Mouse (Mus musculus) T-helper 1 cell (primary cell): ENCODE measurements around the gene Blvra.
"Not testable (repeated sequence)": the region's sequence is repeated elsewhere in the genome, so short reads cannot be mapped to it uniquely, and the experiment has no call there.

Experiments used
- in situ Hi-C: fragments of 300-600 bp; cut with MboI, MseI; formaldehyde crosslinking; loops from one replicate; pipeline ENCODE4 v1.15.1; 2025; ENCODE audit warnings: high pct_unique_total_duplicates

The Blvra gene

GRCm38 (mm10) chr2:127070435-127070841 is at the start of gene Blvra:
Gene Blvra (plus strand): TSS chr2:127070665.
- in situ Hi-C loops, result loop anchor here (5.0 kb wide), 1 partner anchor 62 kb away; the partner anchor contains the start of gene Ncaph

DNA sequence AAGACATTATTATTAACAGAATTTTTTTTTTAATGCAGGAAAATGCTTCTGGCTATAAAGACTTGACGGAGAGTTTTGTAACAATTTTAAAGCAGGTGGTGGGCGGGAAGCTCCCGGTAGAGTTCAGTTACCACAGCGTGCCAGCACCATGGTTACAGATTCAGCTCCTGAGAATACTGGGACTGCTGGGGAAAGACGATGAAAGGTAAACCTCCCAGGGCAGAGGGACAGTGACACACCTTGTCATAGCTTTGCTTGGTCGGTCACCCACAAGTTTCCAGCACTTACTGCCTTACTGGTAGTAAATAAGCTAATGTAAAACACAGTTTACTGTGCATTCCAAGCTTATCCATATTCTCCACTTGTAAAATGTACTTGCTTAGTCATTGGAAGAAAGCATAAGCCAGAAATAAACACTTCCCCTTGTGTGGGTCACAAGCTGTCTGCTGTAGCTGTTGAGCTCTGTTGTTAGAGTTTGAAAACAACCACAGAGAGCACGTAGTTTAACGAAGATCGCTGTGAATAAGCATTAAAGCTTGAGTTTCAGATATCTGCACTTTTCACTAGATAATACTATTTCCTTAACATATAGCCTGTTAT is 35.4 kb upstream of the Blvra start:
- in situ Hi-C loops, result no loop called here

DNA sequence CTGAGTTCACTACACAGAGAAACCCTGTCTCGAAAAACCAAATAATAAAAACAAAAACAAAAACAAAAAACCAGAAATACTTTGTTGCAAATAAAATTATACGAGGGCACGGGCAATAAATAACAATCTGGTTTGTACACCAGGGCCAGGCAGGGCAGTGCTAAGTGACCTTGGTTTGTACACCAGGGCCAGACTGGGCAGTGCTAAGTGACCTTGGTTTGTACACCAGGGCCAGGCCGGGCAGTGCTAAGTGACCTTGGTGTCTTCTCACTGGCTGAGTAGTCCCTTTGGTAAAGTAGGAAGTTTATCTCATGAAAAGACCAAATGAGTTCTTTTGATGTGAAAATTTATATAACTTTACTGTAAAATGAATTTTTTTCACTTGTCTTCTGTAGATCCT is 33.2 kb upstream of the Blvra start:
- in situ Hi-C loops, result no loop called here

- in situ Hi-C loops, result no loop called here
Observed at GRCm38 (mm10) chr2:127061471-127061870, 9.0 kb upstream of the Blvra start.

DNA sequence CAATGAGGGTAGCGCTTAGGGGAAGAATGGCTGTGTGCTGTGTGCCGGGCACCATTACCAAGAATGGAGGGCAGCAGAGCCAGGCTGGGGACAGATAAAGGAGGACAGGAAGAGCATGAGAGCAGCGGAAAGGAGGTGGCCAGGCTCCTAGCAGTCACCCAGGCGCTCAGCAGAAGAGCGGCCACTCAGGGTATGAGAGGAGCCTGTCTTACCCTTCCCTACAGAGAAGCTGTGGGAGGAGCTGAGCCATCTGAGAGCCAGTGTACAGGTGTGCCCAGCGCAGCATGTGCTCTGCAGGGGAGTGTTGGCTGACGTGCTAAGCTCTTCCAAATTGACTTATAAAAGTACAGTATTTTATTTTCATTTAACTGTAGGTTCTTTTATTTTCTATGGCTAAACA is 1.7 kb upstream of the Blvra start:
- in situ Hi-C loops, result no loop called here

DNA sequence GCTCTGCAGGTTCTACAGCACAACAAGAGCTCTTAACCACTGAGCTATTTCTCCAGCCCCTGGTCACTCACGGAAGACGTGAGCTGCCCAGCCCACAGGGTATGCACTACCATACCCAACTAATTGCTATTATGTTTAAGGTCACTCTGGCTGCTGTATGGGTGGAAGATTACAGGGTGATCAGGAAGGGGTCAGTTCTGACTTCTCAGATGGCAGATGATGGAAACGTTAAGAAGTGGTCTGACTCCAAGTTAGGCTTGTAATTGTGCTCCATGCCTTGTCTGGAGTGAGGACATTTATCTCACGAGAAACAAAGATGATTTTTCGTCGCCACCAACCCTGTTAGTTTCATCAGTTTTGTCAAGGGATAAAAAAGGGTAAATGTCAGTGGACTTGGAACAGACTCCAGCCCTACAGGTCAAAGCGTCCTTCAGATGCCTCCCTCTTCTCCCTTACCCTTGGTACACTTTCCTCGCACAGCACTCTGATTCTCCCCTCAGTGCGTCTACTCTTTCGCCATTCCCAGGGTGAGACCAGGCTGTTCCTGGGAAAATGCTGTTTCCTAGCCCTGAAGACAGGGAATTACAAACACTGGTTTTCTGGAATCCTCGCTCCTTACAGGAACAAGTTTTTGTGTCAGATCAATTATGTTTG is 557 bp upstream of the Blvra start:
- in situ Hi-C loops, result loop anchor here (5.0 kb wide), 1 partner anchor 62 kb away; the partner anchor contains the start of gene Ncaph

DNA sequence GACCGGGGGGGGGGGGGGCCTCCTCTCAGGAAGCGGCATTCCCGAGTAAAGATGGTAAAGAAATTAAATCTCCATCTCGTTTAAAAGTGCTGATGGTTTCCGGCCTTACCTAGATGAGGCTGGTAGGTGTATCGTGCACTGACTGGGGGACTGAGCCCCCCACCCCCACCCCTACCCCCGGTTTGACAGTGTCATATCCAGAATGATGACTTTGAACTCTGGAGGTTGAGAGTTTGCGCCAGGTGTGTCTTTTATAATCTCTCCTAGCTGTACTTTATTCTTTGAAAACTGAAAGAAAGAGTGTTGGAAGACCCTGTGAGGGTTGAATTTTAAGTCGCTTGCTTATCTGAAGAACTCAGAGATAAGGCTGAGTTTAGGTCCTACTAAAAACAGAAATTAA is 414 bp downstream of the Blvra start:
- in situ Hi-C loops, result loop anchor here (5.0 kb wide), 1 partner anchor 61 kb away; the partner anchor contains the start of gene Ncaph

- in situ Hi-C loops, result loop anchor here (5.0 kb wide), 1 partner anchor 58 kb away; the partner anchor contains the start of gene Ncaph
Observed at GRCm38 (mm10) chr2:127074116-127074515, 3.7 kb downstream of the Blvra start.

DNA sequence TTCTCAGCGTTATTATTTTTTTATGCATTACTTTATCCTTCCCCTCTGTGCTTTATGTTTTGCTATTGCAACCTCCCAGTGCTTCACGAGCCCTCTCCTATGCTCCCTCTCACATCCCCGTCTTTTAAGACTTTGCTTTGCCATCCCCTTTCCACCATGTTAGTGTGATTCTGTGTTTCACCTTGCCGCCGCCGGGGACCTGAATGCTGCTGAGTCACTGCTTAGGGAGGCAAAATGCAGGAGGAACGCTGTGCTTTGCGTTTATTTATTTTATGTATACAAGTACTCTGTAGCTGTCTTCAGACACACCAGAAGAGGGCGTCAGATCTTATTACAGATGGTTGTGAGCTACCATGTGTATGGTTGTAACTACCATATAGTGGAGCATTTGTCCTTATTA is 7.1 kb downstream of the Blvra start:
- in situ Hi-C loops, result no loop called here

- in situ Hi-C loops, result not testable (repeated sequence)
Observed at GRCm38 (mm10) chr2:127079066-127079465, 8.6 kb downstream of the Blvra start.

DNA sequence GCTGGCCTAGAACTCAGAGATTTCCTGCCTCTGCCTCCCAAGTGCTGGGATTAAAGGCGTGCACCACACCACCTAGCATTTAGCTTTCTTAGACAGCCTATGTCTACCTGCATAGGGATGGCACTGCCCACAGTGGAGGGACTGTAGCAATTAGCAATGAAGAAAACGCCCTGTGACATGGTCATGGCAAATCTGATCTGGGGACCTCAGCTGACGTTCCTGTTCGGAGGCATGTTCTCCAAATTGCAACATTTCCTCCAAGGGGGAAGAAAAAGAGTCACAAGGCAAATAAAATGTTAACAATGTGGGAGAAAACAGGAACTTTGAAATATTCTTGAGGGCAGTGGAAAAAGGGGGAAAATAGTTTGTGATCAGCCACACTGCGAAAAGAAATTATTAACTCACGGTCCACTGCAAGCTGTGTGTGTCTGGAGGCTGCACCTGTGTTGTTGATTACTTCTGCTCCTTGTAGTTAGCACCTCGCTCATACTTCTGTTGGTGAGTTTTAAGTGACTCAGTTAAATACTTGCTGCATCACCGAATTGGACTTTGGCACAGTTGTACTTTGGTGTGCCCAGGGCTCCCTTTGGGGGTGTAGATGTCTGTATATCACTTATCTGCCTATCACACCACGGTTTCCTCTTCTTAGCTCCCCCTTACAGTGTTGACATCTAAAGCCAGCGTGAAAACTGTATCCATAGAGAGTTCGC is 9.6 kb downstream of the Blvra start:
- in situ Hi-C loops, result no loop called here

- in situ Hi-C loops, result no loop called here
Observed at GRCm38 (mm10) chr2:127080591-127081218, 10.2 kb downstream of the Blvra start.

DNA sequence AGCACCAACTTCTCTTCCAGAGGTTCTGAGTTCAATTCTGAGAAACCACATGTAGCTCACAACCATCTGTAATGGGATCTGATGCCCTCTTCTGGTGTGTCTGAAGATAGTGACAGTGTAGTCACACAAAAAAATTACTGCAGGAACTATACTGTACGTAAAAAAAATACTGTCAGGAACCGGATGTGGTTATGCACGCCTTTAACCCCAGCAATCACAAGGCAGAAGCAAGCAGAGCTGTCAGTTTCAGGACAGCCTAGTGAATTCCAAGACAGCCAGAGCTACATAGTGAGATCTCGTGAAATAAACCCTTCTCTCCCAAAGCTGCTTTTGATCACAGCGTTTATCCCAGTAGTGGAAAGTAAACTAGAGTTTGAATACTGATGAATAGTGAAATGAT is 15.8 kb downstream of the Blvra start:
- in situ Hi-C loops, result no loop called here

- in situ Hi-C loops, result loop anchor here (10.0 kb wide), 1 partner anchor 115 kb away; the partner anchor contains the start of genes 1810024B03Rik and Snrnp200
Observed at GRCm38 (mm10) chr2:127090151-127090550, 19.7 kb downstream of the Blvra start.

- in situ Hi-C loops, result loop anchor here (10.0 kb wide), 1 partner anchor 113 kb away; the partner anchor contains the start of genes 1810024B03Rik and Snrnp200
Observed at GRCm38 (mm10) chr2:127092000-127092399, 21.5 kb downstream of the Blvra start.

GRCm38 (mm10) chr2:127108986-127109385 is 38.5 kb downstream of the Blvra start:
- in situ Hi-C loops, result loop anchor here (5.0 kb wide), 1 partner anchor 82 kb away; no protein-coding TSS in a partner anchor

GRCm38 (mm10) chr2:127121591-127122235 is 51.2 kb downstream of the Blvra start:
- in situ Hi-C loops, result no loop called here

- in situ Hi-C loops, result no loop called here
Observed at GRCm38 (mm10) chr2:127128926-127129325, 58.5 kb downstream of the Blvra start.

- in situ Hi-C loops, result loop anchor here (5.0 kb wide), 1 partner anchor 59 kb away; the partner anchor contains the start of gene Blvra
Observed at GRCm38 (mm10) chr2:127131353-127131752, 60.9 kb downstream of the Blvra start.

DNA sequence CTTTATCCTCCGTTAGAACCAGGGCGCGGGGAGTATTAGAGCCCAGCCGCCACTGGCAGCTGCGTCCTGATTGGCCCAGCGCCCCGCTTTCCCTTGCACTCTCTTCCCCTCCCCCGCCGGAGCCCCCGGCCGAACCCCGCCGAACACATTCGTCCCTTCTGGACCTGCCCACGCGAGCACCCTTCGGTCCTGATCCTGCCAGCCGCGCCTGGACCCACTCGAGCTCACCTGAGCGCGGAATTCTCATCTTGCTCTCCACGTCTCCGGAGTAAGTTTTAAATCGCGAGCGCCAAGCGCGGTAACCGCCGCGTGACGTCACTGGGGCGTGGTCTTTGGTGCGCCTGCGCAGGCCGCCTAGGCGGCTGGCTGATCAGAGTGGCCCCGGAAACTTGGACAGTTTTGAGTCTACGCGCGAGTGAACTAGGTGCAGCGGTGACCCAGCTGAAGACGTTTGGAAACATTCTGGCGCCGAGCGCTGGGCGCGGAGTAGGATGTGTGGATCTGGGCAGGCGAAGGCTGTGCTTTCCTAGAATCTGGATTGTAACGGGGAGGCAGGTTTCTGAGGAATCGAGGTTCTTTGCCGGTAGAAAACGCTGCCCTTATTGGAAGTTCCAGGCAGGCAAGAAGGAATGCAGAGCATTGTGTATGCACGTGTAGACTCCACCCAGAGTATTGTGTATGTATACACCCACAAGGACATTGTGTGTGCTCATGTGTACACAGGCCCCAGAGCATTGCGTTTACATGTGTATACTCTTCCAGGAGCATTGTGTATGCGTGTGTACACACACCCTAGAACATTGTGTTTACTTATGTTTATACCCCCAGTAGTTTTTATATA is 63.4 kb downstream of the Blvra start, which contains the start of gene Ncaph:
Gene Ncaph, minus strand, starts transcription at position 334 of the 841 bp plus-strand sequence.
- in situ Hi-C loops, result loop anchor here (5.0 kb wide), 1 partner anchor 62 kb away; the partner anchor contains the start of gene Blvra
